Mouse (Mus musculus): Measurements from ENCODE around the gene Sstr4. TPM values are rescaled to one million over a fixed set of nuclear protein-coding genes. Genes with fewer than 3 reads are reported as not detected.

The Sstr4 gene
- polyA plus RNA-seq, 1 experiment, result not detected

- no peaks in the 10 kb centered on the region for H3K27me3 ChIP-seq (ENCODE audit: control insufficient read depth, insufficient read depth, low read length)
Measured at GRCm38 (mm10) chr2:148406971-148407869, 12.1 kb downstream of the Sstr4 start.

GRCm38 (mm10) chr2:148407870-148408760 lies 13.0 kb downstream of the Sstr4 start, which contains the start of gene Thbd:
TSS of gene Thbd (minus strand) at chr2:148408188.
- Histone ChIP-seq H3K4me1 (ENCODE audit: control insufficient read depth, insufficient read depth, low read length) (peaks cover 9% of the 10 kb centered on the region; the same call in 1 of the 2 replicates), H3K27ac (ENCODE audit: control insufficient read depth, insufficient read depth, low read depth, low read length) (0 out of 2 replicates have a peak within 1 kb of the TSS, but pooled peaks have one; percentile 27), H3K4me3 (ENCODE audit: control insufficient read depth, low read depth, low read length) (peak within 1 kb of the TSS; percentile 41), H3K36me3 (ENCODE audit: control insufficient read depth, insufficient read depth, low read length) (no peaks in the 10 kb centered on the region), H3K27me3 (ENCODE audit: control insufficient read depth, insufficient read depth, low read length) (no peaks in the 10 kb centered on the region)
- TF ChIP-seq POLR2A (IDR thresholded peaks at IDR 0.05; ENCODE audit: control insufficient read depth, low read depth, low read length), result 0 out of 2 replicates have a peak, but pooled peaks have one; percentile 19
- no peak for TF ChIP-seq CTCF (IDR thresholded peaks at IDR 0.05; ENCODE audit: control insufficient read depth, insufficient read depth, insufficient replicate concordance, low read depth, low read length)

More at GRCm38 (mm10) chr2:148406971-148407869, 12.1 kb downstream of the Sstr4 start:
- Histone ChIP-seq H3K27ac (ENCODE audit: control insufficient read depth, insufficient read depth, low read depth, low read length) (no peak overlapping the region), H3K4me1 (ENCODE audit: control insufficient read depth, insufficient read depth, low read length) (peaks cover 9% of the 10 kb centered on the region; the same call in 1 of the 2 replicates), H3K36me3 (ENCODE audit: control insufficient read depth, insufficient read depth, low read length) (no peaks in the 10 kb centered on the region), H3K4me3 (ENCODE audit: control insufficient read depth, low read depth, low read length) (peak overlapping the region; percentile 41)
- TF ChIP-seq CTCF (IDR thresholded peaks at IDR 0.05; ENCODE audit: control insufficient read depth, insufficient read depth, insufficient replicate concordance, low read depth, low read length) (no peak), POLR2A (IDR thresholded peaks at IDR 0.05; ENCODE audit: control insufficient read depth, low read depth, low read length) (no peak)

- no peaks in the 10 kb centered on the region for H3K36me3 ChIP-seq (ENCODE audit: control insufficient read depth, insufficient read depth, low read length)
- no peak overlapping the region for H3K4me3 ChIP-seq (ENCODE audit: control insufficient read depth, low read depth, low read length)
- no peak overlapping the region for H3K27ac ChIP-seq (ENCODE audit: control insufficient read depth, insufficient read depth, low read depth, low read length)
- peaks cover 9% of the 10 kb centered on the region; the same call in 1 of the 2 replicates for H3K4me1 ChIP-seq (ENCODE audit: control insufficient read depth, insufficient read depth, low read length)
- no peaks in the 10 kb centered on the region for H3K27me3 ChIP-seq (ENCODE audit: control insufficient read depth, insufficient read depth, low read length)
- TF ChIP-seq POLR2A (IDR thresholded peaks at IDR 0.05; ENCODE audit: control insufficient read depth, low read depth, low read length) (no peak), CTCF (IDR thresholded peaks at IDR 0.05; ENCODE audit: control insufficient read depth, insufficient read depth, insufficient replicate concordance, low read depth, low read length) (no peak)
Measured at GRCm38 (mm10) chr2:148408761-148409120, 13.6 kb downstream of the Sstr4 start.

- H3K4me1 ChIP-seq (ENCODE audit: control insufficient read depth, insufficient read depth, low read length), result peaks cover 9% of the 10 kb centered on the region; the same call in 1 of the 2 replicates
- H3K27me3 ChIP-seq (ENCODE audit: control insufficient read depth, insufficient read depth, low read length), result no peaks in the 10 kb centered on the region
- no peak overlapping the region for H3K27ac ChIP-seq (ENCODE audit: control insufficient read depth, insufficient read depth, low read depth, low read length)
- no peak overlapping the region for H3K4me3 ChIP-seq (ENCODE audit: control insufficient read depth, low read depth, low read length)
- TF ChIP-seq CTCF (IDR thresholded peaks at IDR 0.05; ENCODE audit: control insufficient read depth, insufficient read depth, insufficient replicate concordance, low read depth, low read length) (peak; percentile 69; the same call in 1 of the 2 replicates), POLR2A (IDR thresholded peaks at IDR 0.05; ENCODE audit: control insufficient read depth, low read depth, low read length) (no peak)
- H3K36me3 ChIP-seq (ENCODE audit: control insufficient read depth, insufficient read depth, low read length), result no peaks in the 10 kb centered on the region
Measured at GRCm38 (mm10) chr2:148409141-148409540, 14.0 kb downstream of the Sstr4 start.

GRCm38 (mm10) chr2:148409821-148410220 lies 14.7 kb downstream of the Sstr4 start:
- TF ChIP-seq POLR2A (IDR thresholded peaks at IDR 0.05; ENCODE audit: control insufficient read depth, low read depth, low read length), result no peak
- no peak for TF ChIP-seq CTCF (IDR thresholded peaks at IDR 0.05; ENCODE audit: control insufficient read depth, insufficient read depth, insufficient replicate concordance, low read depth, low read length)
- Histone ChIP-seq H3K36me3 (ENCODE audit: control insufficient read depth, insufficient read depth, low read length) (no peaks in the 10 kb centered on the region), H3K4me1 (ENCODE audit: control insufficient read depth, insufficient read depth, low read length) (peaks cover 9% of the 10 kb centered on the region; the same call in 1 of the 2 replicates), H3K27ac (ENCODE audit: control insufficient read depth, insufficient read depth, low read depth, low read length) (no peak overlapping the region), H3K27me3 (ENCODE audit: control insufficient read depth, insufficient read depth, low read length) (no peaks in the 10 kb centered on the region), H3K4me3 (ENCODE audit: control insufficient read depth, low read depth, low read length) (no peak overlapping the region)

- Histone ChIP-seq H3K4me3 (ENCODE audit: control insufficient read depth, low read depth, low read length) (no peak overlapping the region), H3K36me3 (ENCODE audit: control insufficient read depth, insufficient read depth, low read length) (no peaks in the 10 kb centered on the region), H3K27me3 (ENCODE audit: control insufficient read depth, insufficient read depth, low read length) (no peaks in the 10 kb centered on the region), H3K27ac (ENCODE audit: control insufficient read depth, insufficient read depth, low read depth, low read length) (no peak overlapping the region), H3K4me1 (ENCODE audit: control insufficient read depth, insufficient read depth, low read length) (no peaks in the 10 kb centered on the region)
- TF ChIP-seq CTCF (IDR thresholded peaks at IDR 0.05; ENCODE audit: control insufficient read depth, insufficient read depth, insufficient replicate concordance, low read depth, low read length) (no peak), POLR2A (IDR thresholded peaks at IDR 0.05; ENCODE audit: control insufficient read depth, low read depth, low read length) (no peak)
Measured at GRCm38 (mm10) chr2:148419151-148419550, 24.0 kb downstream of the Sstr4 start.
